Mouse (Mus musculus) forebrain, embryonic 13.5 days (tissue): ENCODE measurements around the gene Rab40c. TPM values are rescaled to one million over a fixed set of nuclear protein-coding genes. Genes with fewer than 3 reads are reported as not detected.

Source experiments
- ATAC-seq: fragments of 200-750 bp; cut with Nextera tagmentation; 2 replicates; pipeline ENCODE4 v1.8.0; 2017
- H3K27ac ChIP-seq: fragments of 300-500 bp; sonication (generic); 2 replicates; pipeline ENCODE4 v1.5.1; 2015; ENCODE audit warnings: inconsistent platforms, mild to moderate bottlenecking, moderate library complexity
- H3K27me3 ChIP-seq: fragments of 300-500 bp; sonication (generic); 2 replicates; pipeline ENCODE4 v1.6.1; 2015; ENCODE audit warnings: mild to moderate bottlenecking, inconsistent platforms
- H3K36me3 ChIP-seq: fragments of 300-500 bp; sonication (generic); 2 replicates; pipeline ENCODE4 v1.6.1; 2015; ENCODE audit warnings: mild to moderate bottlenecking, inconsistent platforms; ENCODE audit not compliant: poor library complexity, severe bottlenecking
- H3K4me1 ChIP-seq: fragments of 300-500 bp; sonication (generic); 2 replicates; pipeline ENCODE4 v1.6.1; 2015; ENCODE audit warnings: inconsistent platforms
- H3K4me2 ChIP-seq: fragments of 300-500 bp; sonication (generic); 2 replicates; pipeline ENCODE4 v1.6.1; 2015; ENCODE audit warnings: inconsistent platforms, mild to moderate bottlenecking, moderate library complexity
- H3K4me3 ChIP-seq: fragments of 300-500 bp; sonication (generic); 2 replicates; pipeline ENCODE4 v1.5.1; 2015; ENCODE audit warnings: mild to moderate bottlenecking, inconsistent platforms
- H3K9ac ChIP-seq: fragments of 300-500 bp; sonication (generic); 2 replicates; pipeline ENCODE4 v1.6.1; 2015; ENCODE audit warnings: mild to moderate bottlenecking, inconsistent platforms
- H3K9me3 ChIP-seq: fragments of 300-500 bp; sonication (generic); replicated peaks from 2 replicates; pipeline ENCODE4 v1.6.1; 2016; ENCODE audit warnings: inconsistent platforms
- WGBS: fragments of 180-500 bp; shearing (Covaris S2); methylation state at CpG from one replicate; pipeline ENCODE4 v1.1.7; 2015; 5-methylcytosine and 5-hydroxymethylcytosine counted together
- polyA plus RNA-seq: library from polyadenylated mRNA; unstranded; fragments of >200 nt; fragmentation: Nextera tagmentation; extraction: Ambion mirVana; gene quantifications from 2 replicates; pipeline ENCODE4 v1.2.1, GENCODE M21; 2015

Rab40c gene
- polyA plus RNA-seq, 1 experiment from 2014 or later = 39.5 TPM

DNA sequence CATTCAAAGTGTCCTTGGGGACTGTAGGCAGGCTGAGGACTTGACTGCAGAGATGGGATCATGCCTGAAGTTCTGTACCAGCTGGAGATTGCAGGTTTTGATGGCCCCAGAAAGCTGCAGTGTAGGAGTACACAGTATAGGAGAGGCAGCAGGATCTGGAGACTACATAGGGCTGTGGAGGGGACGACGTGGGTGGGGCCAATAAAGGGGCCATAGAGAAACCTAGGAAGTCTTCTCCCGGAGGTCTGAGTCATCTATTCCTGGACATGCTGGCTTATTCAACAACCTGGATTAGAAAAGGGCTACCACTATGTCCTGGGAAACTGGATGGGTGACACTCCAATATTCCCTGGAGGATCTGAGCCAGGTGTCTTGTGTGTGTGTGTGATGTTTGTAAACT is 36.2 kb upstream of the Rab40c start:
- peaks cover 11% of the 10 kb centered on the region for H3K4me1 ChIP-seq
- peaks cover 36% of the 10 kb centered on the region for H3K36me3 ChIP-seq
- 66% methylated on average over 3 of the region's 3 CpGs for WGBS
- H3K27ac ChIP-seq = no peak overlapping the region
- peaks cover 34% of the 10 kb centered on the region for H3K27me3 ChIP-seq
- H3K9ac ChIP-seq = no peak overlapping the region
- H3K9me3 ChIP-seq = no peaks in the 10 kb centered on the region
- ATAC-seq = no peak
- no peak overlapping the region for H3K4me3 ChIP-seq
- no peak overlapping the region for H3K4me2 ChIP-seq

DNA sequence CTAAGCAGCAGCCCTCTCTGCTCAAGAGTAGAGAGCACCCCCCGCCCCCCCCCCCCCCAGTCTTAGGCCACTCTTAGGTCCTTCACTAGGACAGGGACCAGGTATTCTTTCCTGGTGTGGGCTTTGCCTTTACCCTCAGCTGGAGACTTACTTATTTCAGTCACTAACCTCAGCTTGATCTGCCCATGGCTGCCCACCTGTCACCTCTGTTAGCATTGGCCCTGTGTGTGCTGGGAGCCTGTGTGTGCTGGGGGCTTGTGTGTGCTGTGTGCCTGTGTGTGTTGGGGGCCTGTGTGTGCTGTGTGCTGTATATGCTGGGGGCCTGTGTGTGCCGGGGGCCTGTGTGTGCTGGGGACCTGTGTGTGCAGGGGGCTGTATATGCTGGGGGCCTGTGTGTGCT is 35.1 kb upstream of the Rab40c start:
- Histone ChIP-seq H3K36me3 (peaks cover 25% of the 10 kb centered on the region), H3K27ac (no peak overlapping the region), H3K9me3 (no peaks in the 10 kb centered on the region), H3K4me1 (peaks cover 11% of the 10 kb centered on the region), H3K4me3 (no peak overlapping the region), H3K4me2 (no peak overlapping the region), H3K27me3 (peaks cover 45% of the 10 kb centered on the region), H3K9ac (no peak overlapping the region)
- no peak for ATAC-seq
- 72% methylated on average over 2 of the region's 2 CpGs for WGBS

DNA sequence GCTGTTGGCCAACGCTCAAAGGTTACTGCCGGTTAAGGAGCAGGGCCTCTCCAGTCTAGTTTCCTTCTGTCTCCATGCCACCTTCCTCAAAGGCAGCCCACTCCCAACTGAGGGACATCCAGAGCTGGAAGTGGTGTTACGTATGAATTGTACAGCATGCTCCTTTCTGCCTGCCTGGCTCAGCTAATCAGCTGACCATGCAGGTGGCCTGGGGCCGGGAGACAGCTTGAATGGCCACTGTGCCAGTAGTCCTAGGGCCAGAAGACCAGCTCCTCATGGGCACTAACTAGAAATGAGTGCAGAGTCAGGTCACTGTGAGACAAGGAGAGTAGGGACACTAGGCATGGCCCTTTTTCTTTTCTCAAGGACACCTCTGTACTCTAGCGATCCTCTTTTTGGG is 33.6 kb upstream of the Rab40c start:
- peaks cover 10% of the 10 kb centered on the region; the same call in 1 of the 2 replicates for H3K36me3 ChIP-seq
- 73% methylated on average over 5 of the region's 5 CpGs for WGBS
- H3K27ac ChIP-seq = no peak overlapping the region
- H3K4me3 ChIP-seq = no peak overlapping the region
- ATAC-seq = no peak
- peaks cover 47% of the 10 kb centered on the region for H3K27me3 ChIP-seq
- H3K4me1 ChIP-seq = peaks cover 11% of the 10 kb centered on the region
- no peak overlapping the region for H3K4me2 ChIP-seq
- no peak overlapping the region for H3K9ac ChIP-seq
- no peaks in the 10 kb centered on the region for H3K9me3 ChIP-seq

DNA sequence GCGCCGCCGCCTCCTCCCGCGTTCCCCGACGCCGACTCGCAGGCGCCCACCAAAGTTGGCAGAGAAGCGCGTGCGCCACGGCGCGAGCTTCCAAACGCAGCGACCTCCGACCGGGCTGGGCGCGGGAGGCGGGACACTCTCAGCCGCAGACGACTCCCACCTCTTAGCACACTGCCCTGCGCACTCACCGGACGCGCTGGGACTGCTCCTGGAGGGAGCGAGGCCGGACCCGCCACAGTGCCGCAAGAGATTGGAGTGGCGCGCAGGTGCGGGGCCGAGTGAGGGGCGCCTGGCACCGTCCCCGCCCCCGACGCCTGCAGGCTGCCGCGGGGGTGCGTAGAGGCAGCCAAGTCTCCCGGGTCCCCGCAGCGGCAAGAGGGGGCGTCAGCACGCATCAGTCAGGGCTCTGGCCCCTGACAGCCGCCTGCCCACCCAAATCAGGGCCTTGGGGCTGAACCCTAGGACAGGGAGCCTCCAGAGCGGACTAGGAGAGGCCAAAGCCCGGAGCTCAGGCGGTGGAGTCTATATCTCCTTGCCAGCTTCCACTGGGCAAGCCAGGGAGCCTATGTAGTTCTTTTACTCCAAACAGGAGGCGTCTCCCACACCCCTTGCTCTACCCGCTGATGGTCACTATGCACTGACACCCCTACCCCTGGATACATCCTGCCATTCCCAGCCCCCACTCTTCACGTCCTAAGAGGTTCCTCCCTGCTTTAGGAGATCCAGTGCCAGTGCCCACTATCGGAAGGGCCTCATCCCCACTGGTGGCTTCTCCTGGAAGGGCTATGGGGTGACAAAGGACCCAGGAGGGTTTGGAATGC is 32.5 kb upstream of the Rab40c start, which contains the start of gene A930017K11Rik:
Gene A930017K11Rik, minus strand, starts transcription at position 763 of the 821 bp plus-strand sequence.
- H3K4me1 ChIP-seq = peaks cover 11% of the 10 kb centered on the region
- no peaks in the 10 kb centered on the region for H3K9me3 ChIP-seq
- H3K4me2 ChIP-seq = peak within 1 kb of the TSS; percentile 57
- no peak within 1 kb of the TSS for H3K9ac ChIP-seq
- H3K27ac ChIP-seq = no peak within 1 kb of the TSS
- WGBS = 1% methylated on average over 58 of the region's 58 CpGs
- H3K4me3 ChIP-seq = peak within 1 kb of the TSS; percentile 32
- no peaks in the 10 kb centered on the region for H3K36me3 ChIP-seq
- no peak for ATAC-seq
- peaks cover 47% of the 10 kb centered on the region for H3K27me3 ChIP-seq

DNA sequence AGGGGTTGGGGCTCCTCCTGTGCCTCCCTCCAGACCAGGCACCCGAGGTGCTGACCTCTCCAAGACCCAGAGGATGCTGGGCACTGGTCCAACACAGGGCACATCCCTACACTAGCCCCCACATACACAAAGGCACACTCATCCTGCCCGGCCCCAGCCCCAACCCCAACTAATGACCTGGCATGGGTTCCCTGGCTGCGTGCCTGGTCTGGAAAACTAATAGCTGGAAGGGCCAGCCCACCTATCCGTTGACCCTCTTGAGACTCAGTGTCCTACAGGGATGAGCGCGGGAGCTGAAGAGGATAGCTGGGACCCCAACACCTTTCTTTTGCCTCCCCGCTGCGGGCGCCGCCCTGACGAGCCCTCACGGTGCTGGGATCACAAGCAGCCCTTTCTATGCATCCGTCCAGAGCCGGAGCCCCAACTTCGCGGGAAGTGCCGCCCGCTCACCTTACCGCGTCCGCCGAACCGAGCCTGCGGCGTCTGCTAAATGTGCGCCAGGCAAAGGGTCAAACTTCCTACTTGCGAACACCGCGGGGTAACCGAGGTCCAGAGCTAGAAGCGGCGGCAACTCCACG is 31.8 kb upstream of the Rab40c start:
- H3K4me1 ChIP-seq = peaks cover 11% of the 10 kb centered on the region
- peak overlapping the region; percentile 32 for H3K4me3 ChIP-seq
- no peaks in the 10 kb centered on the region for H3K9me3 ChIP-seq
- WGBS = under 1% methylated on average over 33 of the region's 33 CpGs
- ATAC-seq = no peak
- H3K36me3 ChIP-seq = no peaks in the 10 kb centered on the region
- peaks cover 47% of the 10 kb centered on the region for H3K27me3 ChIP-seq
- no peak overlapping the region for H3K27ac ChIP-seq
- H3K9ac ChIP-seq = no peak overlapping the region
- H3K4me2 ChIP-seq = peak overlapping the region; percentile 57

DNA sequence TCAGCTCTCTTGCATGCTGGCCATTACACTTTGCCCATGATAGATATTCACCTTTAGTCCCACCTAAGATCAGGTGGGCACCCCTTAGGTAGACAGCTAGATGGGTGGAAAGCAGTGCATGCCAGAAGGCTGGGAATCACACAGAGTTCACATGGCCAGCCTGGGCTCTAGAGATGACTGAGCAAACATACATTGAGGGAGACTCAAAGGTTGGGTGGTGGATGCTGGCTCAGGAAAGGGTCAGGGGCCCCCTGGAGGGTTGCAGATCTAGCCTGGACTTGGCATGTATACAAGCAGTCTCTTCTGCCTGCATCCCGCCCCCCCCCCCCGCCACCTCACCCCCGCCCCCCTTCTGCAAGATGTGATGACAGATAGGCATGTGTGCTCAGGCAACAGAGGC is 31.2 kb upstream of the Rab40c start:
- H3K4me2 ChIP-seq = no peak overlapping the region
- H3K27me3 ChIP-seq = peaks cover 47% of the 10 kb centered on the region
- WGBS = 7% methylated on average over 3 of the region's 3 CpGs
- no peak overlapping the region for H3K9ac ChIP-seq
- H3K36me3 ChIP-seq = no peaks in the 10 kb centered on the region
- ATAC-seq = no peak
- peaks cover 11% of the 10 kb centered on the region for H3K4me1 ChIP-seq
- no peak overlapping the region for H3K27ac ChIP-seq
- H3K4me3 ChIP-seq = no peak overlapping the region
- no peaks in the 10 kb centered on the region for H3K9me3 ChIP-seq

DNA sequence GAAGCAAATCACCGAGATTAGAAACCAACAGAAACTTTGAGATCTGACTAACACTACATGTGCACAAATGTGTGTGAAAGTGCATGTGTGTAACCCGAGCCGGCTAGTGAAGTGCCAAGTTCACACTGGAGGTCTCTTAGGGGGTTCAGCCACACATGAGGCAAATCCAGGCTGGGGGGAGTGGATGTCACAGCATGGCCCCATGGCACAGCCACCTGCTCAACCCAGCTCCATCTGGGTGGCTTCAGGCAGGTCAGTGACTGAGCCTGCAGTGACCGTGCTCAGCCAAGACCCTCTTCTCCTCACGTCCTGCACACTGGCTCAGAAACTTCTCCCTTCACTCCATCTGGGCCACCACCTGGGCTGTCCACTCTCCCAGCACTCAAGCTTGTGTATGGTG is 30.5 kb upstream of the Rab40c start:
- H3K36me3 ChIP-seq = no peaks in the 10 kb centered on the region
- H3K4me2 ChIP-seq = no peak overlapping the region
- no peak overlapping the region for H3K9ac ChIP-seq
- 79% methylated on average over 5 of the region's 5 CpGs for WGBS
- H3K27ac ChIP-seq = no peak overlapping the region
- ATAC-seq = no peak
- peaks cover 47% of the 10 kb centered on the region for H3K27me3 ChIP-seq
- H3K4me3 ChIP-seq = no peak overlapping the region
- peaks cover 11% of the 10 kb centered on the region for H3K4me1 ChIP-seq
- no peaks in the 10 kb centered on the region for H3K9me3 ChIP-seq

DNA sequence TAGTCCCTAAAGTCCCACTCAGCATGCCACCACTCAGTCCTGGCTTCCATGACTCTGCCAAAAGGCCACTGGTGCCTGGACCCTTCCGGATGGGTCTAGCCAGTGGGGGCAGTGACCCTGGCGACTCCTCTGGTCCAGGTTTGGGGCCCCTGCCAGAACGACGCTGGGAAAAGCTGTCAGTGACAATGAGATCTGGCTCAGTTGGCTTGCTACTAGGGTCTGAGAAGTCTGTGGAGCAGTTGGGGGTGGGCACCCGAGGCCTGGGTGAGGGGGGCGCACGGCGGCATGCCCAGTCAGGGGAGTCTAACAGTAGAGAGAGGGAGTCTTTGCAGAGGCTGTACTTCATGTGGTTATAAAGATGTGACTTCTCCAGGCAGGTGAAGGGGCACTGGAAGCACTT is 28.5 kb upstream of the Rab40c start:
- 78% methylated on average over 8 of the region's 8 CpGs for WGBS
- Histone ChIP-seq H3K36me3 (no peaks in the 10 kb centered on the region), H3K9ac (no peak overlapping the region), H3K27me3 (peaks cover 36% of the 10 kb centered on the region), H3K9me3 (no peaks in the 10 kb centered on the region), H3K4me3 (no peak overlapping the region), H3K4me1 (peaks cover 11% of the 10 kb centered on the region), H3K4me2 (no peak overlapping the region), H3K27ac (no peak overlapping the region)
- no peak for ATAC-seq

DNA sequence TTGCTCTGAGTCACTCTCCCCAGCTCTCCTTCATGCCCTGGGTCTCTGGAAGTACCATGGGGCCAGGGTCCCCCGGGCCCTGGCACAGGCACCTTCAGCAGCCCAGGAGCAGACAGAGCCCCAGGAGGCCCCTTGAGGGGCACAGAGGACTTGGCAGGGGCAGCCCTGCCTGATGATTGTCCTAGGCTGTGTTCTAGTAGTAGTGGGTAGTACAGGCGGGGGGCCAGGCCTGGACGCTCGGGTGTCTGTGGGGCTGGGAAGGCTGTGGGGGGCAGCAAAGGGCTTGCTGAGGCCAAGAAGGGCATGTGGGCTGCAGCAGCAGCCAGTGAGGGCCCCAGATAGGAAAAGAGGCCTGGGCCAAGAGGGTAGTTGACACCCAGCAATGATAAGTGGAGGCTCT is 28.0 kb upstream of the Rab40c start:
- H3K27ac ChIP-seq = no peak overlapping the region
- ATAC-seq = no peak
- H3K4me2 ChIP-seq = no peak overlapping the region
- 87% methylated on average over 4 of the region's 4 CpGs for WGBS
- H3K36me3 ChIP-seq = no peaks in the 10 kb centered on the region
- no peak overlapping the region for H3K9ac ChIP-seq
- no peaks in the 10 kb centered on the region for H3K9me3 ChIP-seq
- H3K27me3 ChIP-seq = peaks cover 32% of the 10 kb centered on the region
- no peak overlapping the region for H3K4me3 ChIP-seq
- peaks cover 11% of the 10 kb centered on the region for H3K4me1 ChIP-seq

DNA sequence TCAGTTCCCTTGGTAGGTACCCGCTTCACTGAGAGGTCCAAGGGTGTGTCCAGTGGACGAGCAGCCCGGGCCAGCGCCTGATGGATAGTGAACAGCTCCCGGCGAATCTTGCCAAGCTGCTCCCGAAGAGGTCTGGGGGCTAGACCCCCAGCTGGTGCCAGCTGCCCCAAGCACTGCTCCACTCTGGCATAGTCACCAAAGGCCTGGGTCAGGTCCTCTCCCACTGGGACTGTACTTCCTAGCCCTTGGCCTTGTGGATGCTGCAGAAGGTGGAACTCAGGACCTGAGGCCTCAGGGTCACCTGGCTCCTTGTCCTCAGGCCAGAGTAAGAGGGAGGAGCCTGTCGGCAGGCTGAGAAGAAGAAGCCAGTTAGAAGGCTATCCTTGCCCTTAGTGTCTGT is 27.4 kb upstream of the Rab40c start:
- no peaks in the 10 kb centered on the region for H3K9me3 ChIP-seq
- 77% methylated on average over 8 of the region's 8 CpGs for WGBS
- peaks cover 13% of the 10 kb centered on the region for H3K4me1 ChIP-seq
- ATAC-seq = no peak
- no peak overlapping the region for H3K9ac ChIP-seq
- no peak overlapping the region for H3K4me2 ChIP-seq
- no peak overlapping the region for H3K27ac ChIP-seq
- H3K36me3 ChIP-seq = no peaks in the 10 kb centered on the region
- H3K4me3 ChIP-seq = no peak overlapping the region
- peaks cover 25% of the 10 kb centered on the region for H3K27me3 ChIP-seq

DNA sequence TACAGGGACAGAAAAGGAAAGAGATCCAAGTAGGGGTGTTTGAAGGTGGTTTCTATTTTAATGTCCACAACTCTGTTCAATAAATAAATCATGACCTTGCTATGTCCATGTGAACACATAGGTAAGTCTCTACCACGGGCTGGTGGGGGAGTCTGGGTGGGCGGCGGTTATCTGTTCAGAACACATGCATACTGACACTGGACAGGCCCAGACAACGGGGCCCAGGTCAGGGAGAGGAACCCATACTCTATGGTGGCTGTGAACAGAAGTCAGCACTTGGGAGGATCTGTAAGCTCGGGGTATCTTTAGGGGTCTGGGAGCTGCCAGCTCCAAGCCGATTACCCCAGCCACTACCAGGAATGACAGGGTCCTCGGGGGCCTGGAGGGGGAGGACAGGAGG is 26.8 kb upstream of the Rab40c start:
- Histone ChIP-seq H3K4me2 (no peak overlapping the region), H3K27ac (no peak overlapping the region), H3K9me3 (no peaks in the 10 kb centered on the region), H3K27me3 (peaks cover 19% of the 10 kb centered on the region), H3K4me1 (peaks cover 8% of the 10 kb centered on the region), H3K36me3 (no peaks in the 10 kb centered on the region), H3K4me3 (no peak overlapping the region), H3K9ac (no peak overlapping the region)
- 78% methylated on average over 7 of the region's 7 CpGs for WGBS
- ATAC-seq = no peak

DNA sequence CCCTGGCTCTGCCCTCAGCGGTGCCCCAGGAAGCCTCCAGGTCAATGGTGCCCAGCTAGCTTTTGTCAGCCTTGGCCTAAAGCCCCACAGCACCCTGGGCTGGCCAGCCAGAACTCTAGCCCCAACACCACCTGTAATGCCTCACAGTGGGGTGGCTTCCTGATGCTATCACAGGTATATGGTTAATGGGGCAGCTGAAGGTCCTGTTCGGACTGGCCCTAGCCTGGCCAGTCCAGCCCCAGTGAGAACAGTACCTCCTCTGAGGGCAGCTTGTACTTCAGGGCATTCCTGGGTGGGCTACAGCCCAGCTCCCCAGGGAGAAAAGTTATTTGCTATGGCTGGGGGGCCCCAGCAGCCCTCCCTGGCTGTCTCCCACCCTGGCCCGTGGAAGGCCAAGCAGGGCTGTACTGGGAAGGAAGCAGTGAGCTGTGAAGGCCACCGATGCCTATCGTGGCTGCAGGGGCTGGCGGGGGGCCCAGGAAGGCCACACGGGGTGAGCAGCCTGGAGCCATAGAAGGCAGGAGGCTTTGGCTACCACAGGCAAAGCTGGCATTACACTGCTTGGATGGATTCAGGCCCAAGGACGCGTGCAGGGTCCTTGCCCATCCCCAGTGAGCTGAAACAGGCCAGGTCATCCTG is 26.1 kb upstream of the Rab40c start:
- no peak overlapping the region for H3K9ac ChIP-seq
- no peak overlapping the region for H3K4me2 ChIP-seq
- H3K4me3 ChIP-seq = no peak overlapping the region
- H3K4me1 ChIP-seq = peaks cover 10% of the 10 kb centered on the region
- WGBS = 56% methylated on average over 9 of the region's 9 CpGs
- no peak overlapping the region for H3K27ac ChIP-seq
- peaks cover 12% of the 10 kb centered on the region for H3K27me3 ChIP-seq
- no peaks in the 10 kb centered on the region for H3K9me3 ChIP-seq
- no peaks in the 10 kb centered on the region for H3K36me3 ChIP-seq
- no peak for ATAC-seq
